Mouse (Mus musculus): ENCODE measurements around the gene Rpap3.

Rpap3 gene

GRCm38 (mm10) chr15:97730365-97730764 is 24.7 kb upstream of the Rpap3 start:
- no peak for DNase-seq (ENCODE audit: low read depth)

GRCm38 (mm10) chr15:97728804-97729203 is 23.2 kb upstream of the Rpap3 start:
- DNase-seq (ENCODE audit: low read depth) = no peak

- no peak for DNase-seq (ENCODE audit: low read depth)
Measured at GRCm38 (mm10) chr15:97728394-97728793, 22.8 kb upstream of the Rpap3 start.

- no peak for DNase-seq (ENCODE audit: low read depth)
Measured at GRCm38 (mm10) chr15:97727520-97727919, 21.9 kb upstream of the Rpap3 start.

- no peak for DNase-seq (ENCODE audit: low read depth)
Measured at GRCm38 (mm10) chr15:97727048-97727447, 21.4 kb upstream of the Rpap3 start.

GRCm38 (mm10) chr15:97726310-97726709 is 20.7 kb upstream of the Rpap3 start:
- DNase-seq (ENCODE audit: low read depth) = no peak

- no peak for DNase-seq (ENCODE audit: low read depth)
Measured at GRCm38 (mm10) chr15:97725198-97725785, 19.7 kb upstream of the Rpap3 start.

GRCm38 (mm10) chr15:97724346-97725197 is 18.9 kb upstream of the Rpap3 start:
- no peak for DNase-seq (ENCODE audit: low read depth)

- DNase-seq (ENCODE audit: low read depth) = no peak
Measured at GRCm38 (mm10) chr15:97723536-97724345, 18.1 kb upstream of the Rpap3 start.

- DNase-seq (ENCODE audit: low read depth) = no peak
Measured at GRCm38 (mm10) chr15:97721008-97721701, 15.5 kb upstream of the Rpap3 start.

- no peak for DNase-seq (ENCODE audit: low read depth)
Measured at GRCm38 (mm10) chr15:97720026-97720675, 14.5 kb upstream of the Rpap3 start.

- DNase-seq (ENCODE audit: low read depth) = no peak
Measured at GRCm38 (mm10) chr15:97719494-97719893, 13.9 kb upstream of the Rpap3 start.

GRCm38 (mm10) chr15:97718535-97719155 is 13.0 kb upstream of the Rpap3 start:
- no peak for DNase-seq (ENCODE audit: low read depth)

GRCm38 (mm10) chr15:97717861-97718534 is 12.4 kb upstream of the Rpap3 start:
- DNase-seq (ENCODE audit: low read depth) = peak; percentile 43

GRCm38 (mm10) chr15:97716782-97717181 is 11.2 kb upstream of the Rpap3 start:
- DNase-seq (ENCODE audit: low read depth) = no peak

- DNase-seq (ENCODE audit: low read depth) = no peak
Measured at GRCm38 (mm10) chr15:97715734-97716133, 10.1 kb upstream of the Rpap3 start.

GRCm38 (mm10) chr15:97715083-97715482 is 9.5 kb upstream of the Rpap3 start:
- no peak for DNase-seq (ENCODE audit: low read depth)

- DNase-seq (ENCODE audit: low read depth) = no peak
Measured at GRCm38 (mm10) chr15:97712546-97712945, 6.9 kb upstream of the Rpap3 start.

- DNase-seq (ENCODE audit: low read depth) = no peak
Measured at GRCm38 (mm10) chr15:97710906-97711305, 5.3 kb upstream of the Rpap3 start.

- DNase-seq (ENCODE audit: low read depth) = no peak
Measured at GRCm38 (mm10) chr15:97696616-97697015, 9.0 kb downstream of the Rpap3 start.

GRCm38 (mm10) chr15:97693411-97693810 is 12.2 kb downstream of the Rpap3 start:
- DNase-seq (ENCODE audit: low read depth) = no peak

All from c-Kit-positive CD71-positive TER-119-negative erythroid progenitor cells, embryonic 14.5 days (primary cell).